Mouse (Mus musculus) gastrocnemius, adult 2 months (tissue): ENCODE data around the gene Gm20708. TPM values are rescaled to one million over a fixed set of nuclear protein-coding genes. Genes with fewer than 3 reads are reported as not detected.
A peak's percentile ranks its signal among the peaks of the same experiment; 100 is the strongest.

Experiments used
- DNase-seq: peaks from one replicate; pipeline ENCODE4 v3.0.0; 2022
- H3K27ac ChIP-seq: fragments of 200-600 bp; 2 replicates; pipeline ENCODE4 v1.8.1; 2022; ENCODE audit warnings: mild to moderate bottlenecking
- H3K4me3 ChIP-seq: fragments of 200-600 bp; 2 replicates; pipeline ENCODE4 v1.8.1; 2022; ENCODE audit warnings: mild to moderate bottlenecking, moderate library complexity
- CTCF ChIP-seq: fragments of 200-600 bp; IDR thresholded peaks from 2 replicates; pipeline ENCODE4 v1.8.1; 2022; ENCODE audit warnings: antibody characterized with exemption, mild to moderate bottlenecking, moderate library complexity
- intact Hi-C: fragments of 180-260 bp; cut with DNase I; formaldehyde crosslinking; loops from one replicate; pipeline ENCODE4 v1.15.1; 2025
- total RNA-seq, 2 experiments: library from RNA; stranded (reverse); gene quantifications; 2 replicates each; pipeline ENCODE4 v1.2.3; 2021

Gene Gm20708
- total RNA-seq, 2 experiments from 2014 or later: 0.86 to 1.6 TPM

GRCm38 (mm10) chr11:117775540-117775939 lies 33.9 kb upstream of the Gm20708 start:
- DNase-seq: no peak
- Histone ChIP-seq H3K4me3 (no peak overlapping the region), H3K27ac (no peak overlapping the region)
- no peak for TF ChIP-seq CTCF
- intact Hi-C loops: no loop called here

- TF ChIP-seq CTCF: no peak
- H3K4me3 ChIP-seq: no peak overlapping the region
- no peak overlapping the region for H3K27ac ChIP-seq
- intact Hi-C loops: no loop called here
- DNase-seq: no peak
These were observed 33.2 kb upstream of the Gm20708 start for GRCm38 (mm10) chr11:117776085-117776792.

DNA sequence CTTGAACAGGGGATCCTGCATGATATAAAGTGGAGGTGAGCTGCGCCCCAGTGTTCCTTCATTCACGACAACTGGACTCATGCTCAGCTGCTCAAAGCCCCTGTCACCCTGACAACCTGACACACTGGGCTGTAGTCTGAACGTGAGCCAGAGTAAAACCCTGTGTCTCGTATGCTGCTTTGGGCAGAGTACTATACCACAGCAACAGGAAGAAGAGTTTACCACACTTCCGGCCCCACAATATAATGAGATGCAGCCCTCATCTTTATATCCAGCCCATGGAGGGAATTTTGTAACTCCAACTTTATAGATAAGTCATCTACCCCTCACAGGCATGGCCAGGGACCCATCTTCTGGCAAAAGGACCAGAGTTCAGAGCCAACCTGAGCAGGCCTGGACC lies 32.4 kb upstream of the Gm20708 start:
- no peak for DNase-seq
- Histone ChIP-seq H3K27ac (no peak overlapping the region), H3K4me3 (no peak overlapping the region)
- TF ChIP-seq CTCF: no peak
- intact Hi-C loops: no loop called here

- Histone ChIP-seq H3K4me3 (no peak overlapping the region), H3K27ac (peak overlapping the region; percentile 84)
- peak; percentile 58 for DNase-seq
- TF ChIP-seq CTCF: no peak
- intact Hi-C loops: no loop called here
These were observed 31.4 kb upstream of the Gm20708 start for GRCm38 (mm10) chr11:117778031-117778430.

DNA sequence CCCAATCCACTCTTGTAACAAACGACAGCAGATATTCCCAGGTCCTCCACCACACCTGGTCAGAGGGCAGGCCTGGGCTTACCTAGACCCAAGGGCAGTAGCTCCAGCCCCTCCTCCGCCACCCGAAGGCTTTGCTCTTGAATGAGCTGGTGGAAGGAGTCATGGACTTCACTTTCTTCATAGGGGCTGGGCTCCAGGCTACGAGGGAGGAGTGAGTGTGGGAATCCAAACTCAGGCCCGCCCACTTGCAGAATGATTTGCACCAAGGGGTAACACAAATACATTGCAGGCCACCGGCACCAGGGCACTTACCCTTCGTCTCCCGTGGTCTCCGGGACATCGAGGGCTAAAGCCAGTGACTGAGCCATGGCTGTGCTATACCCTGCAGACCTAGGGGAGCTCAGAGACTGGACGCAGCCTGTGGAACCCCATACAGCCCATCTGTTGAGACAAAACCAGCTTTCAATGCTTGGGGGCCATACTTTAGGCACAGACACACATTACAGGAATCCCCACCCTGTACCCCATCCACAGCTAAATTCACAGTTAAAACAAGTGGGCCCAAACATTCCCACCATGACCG lies 30.5 kb upstream of the Gm20708 start:
- peak; percentile 44 for DNase-seq
- H3K4me3 ChIP-seq: peak overlapping the region; percentile 81
- intact Hi-C loops: no loop called here
- peak overlapping the region; percentile 84 for H3K27ac ChIP-seq
- no peak for TF ChIP-seq CTCF

- intact Hi-C loops: no loop called here
- TF ChIP-seq CTCF: no peak
- DNase-seq: peak; percentile 76
- Histone ChIP-seq H3K4me3 (peak overlapping the region; percentile 81), H3K27ac (peak overlapping the region; percentile 84)
These were observed 29.9 kb upstream of the Gm20708 start for GRCm38 (mm10) chr11:117779434-117780198.

DNA sequence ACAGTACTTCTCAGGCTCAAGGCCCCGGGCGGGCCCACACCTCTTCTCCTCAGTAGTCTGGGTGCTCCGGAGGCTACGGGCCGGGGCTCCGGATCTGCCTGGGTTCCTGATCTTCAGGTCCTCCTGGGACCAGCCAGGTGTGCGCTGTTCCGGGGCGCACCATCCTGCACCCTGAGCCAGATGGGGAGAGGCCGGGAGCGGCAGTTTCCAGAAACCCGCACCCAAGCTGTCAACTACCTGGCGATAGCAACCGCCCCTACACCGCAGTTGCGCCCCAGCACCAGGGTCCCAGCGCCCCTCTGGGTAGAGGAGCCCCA lies 29.3 kb upstream of the Gm20708 start:
- intact Hi-C loops: no loop called here
- Histone ChIP-seq H3K27ac (peak overlapping the region; percentile 84), H3K4me3 (peak overlapping the region; percentile 81)
- no peak for TF ChIP-seq CTCF
- DNase-seq: no peak

DNA sequence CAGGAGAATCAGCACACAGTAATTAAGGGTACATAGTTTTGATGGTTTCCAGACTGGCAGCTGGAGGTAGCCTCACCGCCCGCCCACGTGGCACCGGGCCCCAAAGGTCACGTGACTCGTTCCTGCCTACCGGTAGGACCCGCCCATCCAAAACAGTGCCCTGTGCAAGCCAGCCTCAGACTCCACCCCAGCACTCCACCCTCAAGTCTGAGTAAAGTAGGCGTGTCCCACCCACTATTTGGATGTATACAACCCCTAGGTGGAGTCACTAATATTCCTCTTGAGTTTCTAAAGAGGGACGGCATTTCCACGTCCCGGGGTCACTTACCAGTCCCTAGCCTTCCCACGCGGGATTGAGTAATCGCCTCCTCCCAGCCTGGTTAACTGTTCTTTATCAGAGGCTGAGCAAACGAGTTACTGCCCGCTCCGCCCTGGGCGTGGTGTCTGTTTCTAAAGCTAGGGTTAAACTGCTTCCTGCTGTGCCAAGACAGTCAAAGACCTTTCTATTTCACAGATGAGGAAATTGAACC lies 28.8 kb upstream of the Gm20708 start:
- intact Hi-C loops: no loop called here
- Histone ChIP-seq H3K4me3 (peak overlapping the region; percentile 81), H3K27ac (peak overlapping the region; percentile 84)
- peak; percentile 15; the same call in 1 of the 2 replicates for TF ChIP-seq CTCF
- peak; percentile 90 for DNase-seq

GRCm38 (mm10) chr11:117781199-117781821 lies 28.2 kb upstream of the Gm20708 start:
- intact Hi-C loops: no loop called here
- peak; percentile 87 for DNase-seq
- peak overlapping the region; percentile 81 for H3K4me3 ChIP-seq
- H3K27ac ChIP-seq: peak overlapping the region; percentile 84
- no peak for TF ChIP-seq CTCF

- peak within 1 kb of the TSS; percentile 84 for H3K27ac ChIP-seq
- peak within 1 kb of the TSS; percentile 81 for H3K4me3 ChIP-seq
- peak; percentile 54 for DNase-seq
- TF ChIP-seq CTCF: no peak
- intact Hi-C loops: no loop called here
These were observed 27.3 kb upstream of the Gm20708 start, which contains the start of the genes Tmc8 and Tmc6 for GRCm38 (mm10) chr11:117781993-117782704. Gene Tmc8, plus strand, starts transcription at chr11:117782076. Gene Tmc6, minus strand, starts transcription at chr11:117782198.

GRCm38 (mm10) chr11:117782705-117783034 lies 26.8 kb upstream of the Gm20708 start:
- Histone ChIP-seq H3K4me3 (peak overlapping the region; percentile 81), H3K27ac (peak overlapping the region; percentile 84)
- no peak for TF ChIP-seq CTCF
- no peak for DNase-seq
- intact Hi-C loops: no loop called here

- peak; percentile 69 for DNase-seq
- peak; percentile 69 for TF ChIP-seq CTCF
- peak overlapping the region; percentile 81 for H3K4me3 ChIP-seq
- H3K27ac ChIP-seq: peak overlapping the region; percentile 84
- intact Hi-C loops: no loop called here
These were observed 26.4 kb upstream of the Gm20708 start for GRCm38 (mm10) chr11:117783089-117783488.
